Mouse (Mus musculus) liver, embryonic 14.5 days (tissue): ENCODE data around the gene Fam192a.

Experiments
- CTCF ChIP-seq: IDR thresholded peaks from 2 replicates; pipeline ENCODE4 v1.5.1; 2016; ENCODE audit warnings: antibody characterized with exemption, low read depth, control low read depth
- EP300 ChIP-seq: IDR thresholded peaks from 2 replicates; pipeline ENCODE4 v1.6.1; 2016; ENCODE audit warnings: antibody characterized with exemption, low read depth

DNA sequence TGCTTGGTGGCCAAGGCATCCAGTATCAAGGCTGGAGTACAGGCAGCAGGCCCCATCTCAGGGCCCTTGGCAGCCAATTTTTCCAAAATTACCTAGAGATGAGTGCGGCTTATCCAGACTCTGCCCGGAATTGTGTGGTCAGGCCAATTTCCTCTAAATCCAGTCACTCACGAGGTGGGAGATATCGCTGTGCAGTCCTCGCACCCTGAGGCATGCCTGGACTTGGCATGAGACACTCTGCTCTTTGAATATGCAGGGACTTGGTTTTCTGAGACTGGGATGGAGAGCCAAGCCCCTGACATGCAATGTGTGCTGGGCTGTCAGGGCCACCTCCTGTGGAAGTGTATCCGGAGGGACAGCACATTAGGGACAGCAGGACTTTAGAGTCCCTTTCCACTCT, 35.8 kb downstream of the Fam192a start:
- no peak for TF ChIP-seq EP300
- TF ChIP-seq CTCF: no peak
